Mouse (Mus musculus) intestine, embryonic 14.5 days (tissue): ENCODE data around the gene Hoxd8. TPM values are rescaled to one million over a fixed set of nuclear protein-coding genes. Genes with fewer than 3 reads are reported as not detected.

Experiments
- ATAC-seq: fragments of 200-750 bp; cut with Nextera tagmentation; replicated peaks from 2 replicates; pipeline ENCODE4 v1.8.0; 2017; ENCODE audit warnings: low read depth, moderate number of reproducible peaks, moderate TSS enrichment, moderate library complexity; ENCODE audit not compliant: low FRiP score, low TSS enrichment
- DNase-seq: peaks from one replicate; pipeline ENCODE4 v3.0.0-alpha.2; 2018; ENCODE audit warnings: low spot score
- H3K27ac ChIP-seq: fragments of 300-500 bp; sonication (generic); 2 replicates; pipeline ENCODE4 v1.5.1; 2014; ENCODE audit warnings: low read depth, mild to moderate bottlenecking, control low read depth
- H3K27me3 ChIP-seq: fragments of 300-500 bp; sonication (generic); replicated peaks from 2 replicates; pipeline ENCODE4 v1.6.1; 2014; ENCODE audit warnings: low read length, control low read depth; ENCODE audit not compliant: control insufficient read depth, insufficient read depth
- H3K36me3 ChIP-seq: fragments of 300-500 bp; sonication (generic); 2 replicates; pipeline ENCODE4 v1.6.1; 2014; ENCODE audit warnings: low read length, control low read depth; ENCODE audit not compliant: control insufficient read depth, insufficient read depth
- H3K4me1 ChIP-seq: fragments of 300-500 bp; sonication (generic); replicated peaks from 2 replicates; pipeline ENCODE4 v1.6.1; 2014; ENCODE audit warnings: low read length, control low read depth, mixed read lengths; ENCODE audit not compliant: control insufficient read depth, insufficient read depth
- H3K4me2 ChIP-seq: fragments of 300-500 bp; sonication (generic); 2 replicates; pipeline ENCODE4 v1.6.1; 2014; ENCODE audit warnings: low read length
- H3K4me3 ChIP-seq: fragments of 300-500 bp; sonication (generic); 2 replicates; pipeline ENCODE4 v1.5.1; 2014; ENCODE audit warnings: low read depth, low read length, control low read depth, mixed read lengths
- H3K9ac ChIP-seq: fragments of 300-500 bp; sonication (generic); 2 replicates; pipeline ENCODE4 v1.6.1; 2014; ENCODE audit warnings: mild to moderate bottlenecking, low read length
- H3K9me3 ChIP-seq: fragments of 300-500 bp; sonication (generic); 2 replicates; pipeline ENCODE4 v1.6.1; 2016; ENCODE audit warnings: low read length, control low read depth; ENCODE audit not compliant: control insufficient read depth
- WGBS: fragments of 180-500 bp; shearing (Covaris S2); extraction: QIAGEN DNeasy Blood & Tissue Kit; methylation state at CpG from one replicate; pipeline ENCODE4 v1.1.7; 2014; 5-methylcytosine and 5-hydroxymethylcytosine counted together
- polyA plus RNA-seq: library from polyadenylated mRNA; unstranded; fragments of >200 nt; fragmentation: Nextera tagmentation; extraction: Ambion mirVana; gene quantifications from 2 replicates; pipeline ENCODE4 v1.2.1, GENCODE M21; 2014

Gene Hoxd8
- polyA plus RNA-seq, 1 experiment from 2014 or later = 6.1 TPM

DNA sequence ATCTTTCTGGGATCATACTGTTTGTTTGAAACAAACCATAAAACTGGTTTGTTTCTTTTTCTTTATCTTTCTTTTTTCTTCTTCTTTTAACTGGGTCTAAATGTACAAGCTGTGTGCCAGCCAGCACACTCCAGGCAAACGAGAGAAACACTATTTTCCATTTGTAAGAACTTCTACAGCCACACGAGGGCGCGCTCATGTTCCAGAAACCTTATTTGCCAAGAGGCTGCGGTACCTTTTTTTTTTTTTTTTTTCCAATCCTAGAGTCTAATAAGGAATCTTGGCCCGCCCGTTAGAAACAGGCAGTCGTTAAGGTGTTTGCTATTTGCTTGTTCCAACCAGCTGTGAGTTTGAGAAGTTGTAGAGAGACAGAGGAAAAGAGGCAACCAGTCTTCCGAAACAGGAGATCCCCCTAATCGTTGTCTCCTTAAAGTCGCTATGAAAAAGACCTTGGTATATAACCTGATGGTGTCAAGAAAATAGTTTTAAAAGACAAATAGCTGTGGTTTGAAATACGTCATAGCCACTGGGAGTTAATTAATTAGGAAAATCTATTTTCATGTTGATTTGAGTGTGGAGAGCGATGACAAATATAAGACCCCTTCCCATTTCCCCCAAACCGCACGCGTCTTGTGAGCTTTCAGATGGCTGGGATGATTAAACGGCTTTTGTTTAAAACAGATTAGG is 18.0 kb upstream of the Hoxd8 start:
- Histone ChIP-seq H3K4me1 (no peaks in the 10 kb centered on the region; the same call in 1 of the 2 replicates), H3K4me2 (peak overlapping the region; percentile 24; the same call in 1 of the 2 replicates), H3K36me3 (no peaks in the 10 kb centered on the region), H3K4me3 (peak overlapping the region; percentile 17; the same call in 1 of the 2 replicates), H3K27ac (0 out of 2 replicates have a peak overlapping the region, but pooled peaks have one; percentile 18), H3K9ac (peak overlapping the region; percentile 3), H3K27me3 (peaks cover 100% of the 10 kb centered on the region), H3K9me3 (no peaks in the 10 kb centered on the region)
- WGBS = 5% methylated on average over 17 of the region's 17 CpGs
- ATAC-seq (no peak), DNase-seq (peak; percentile 88)

DNA sequence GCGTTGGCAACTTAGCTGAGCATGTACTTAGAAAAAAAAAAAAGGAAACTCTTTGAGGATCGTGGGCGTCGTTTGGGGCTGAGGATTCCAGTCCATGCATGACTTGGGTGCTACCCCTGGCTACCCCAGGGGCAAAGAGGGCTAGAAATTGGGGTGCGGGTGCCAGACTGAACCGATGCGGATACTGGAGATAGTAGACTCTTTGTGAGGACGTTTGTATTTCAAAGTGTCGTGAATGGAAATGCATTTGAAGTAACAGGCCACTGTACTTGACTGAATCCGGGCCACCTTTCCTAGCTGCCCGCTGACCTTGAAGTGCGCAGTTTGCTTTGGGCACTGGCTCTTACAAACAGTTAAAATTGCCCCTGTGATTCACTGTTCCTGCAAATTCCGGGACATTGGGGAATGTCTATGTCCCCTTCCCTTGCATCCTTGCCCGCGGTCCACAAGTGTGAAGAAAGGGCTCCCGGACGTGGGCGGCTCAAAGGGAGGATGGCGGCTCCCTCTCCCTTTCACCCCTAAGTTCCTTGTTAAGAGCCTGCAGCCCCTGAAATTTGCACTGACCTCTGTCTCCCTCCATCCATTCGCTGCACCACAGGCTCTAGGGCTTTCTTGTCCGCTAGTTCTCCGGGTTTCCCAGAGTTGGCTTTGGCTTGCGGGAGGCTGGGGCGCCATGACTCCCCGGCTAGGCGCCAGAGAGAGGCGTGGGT is 17.3 kb upstream of the Hoxd8 start:
- 2% methylated on average over 27 of the region's 27 CpGs for WGBS
- H3K4me3 ChIP-seq = peak overlapping the region; percentile 17
- peaks cover 100% of the 10 kb centered on the region for H3K27me3 ChIP-seq
- no peaks in the 10 kb centered on the region for H3K9me3 ChIP-seq
- peak overlapping the region; percentile 24 for H3K4me2 ChIP-seq
- ATAC-seq (no peak), DNase-seq (peak; percentile 72)
- H3K4me1 ChIP-seq = no peaks in the 10 kb centered on the region; the same call in 1 of the 2 replicates
- no peaks in the 10 kb centered on the region for H3K36me3 ChIP-seq
- peak overlapping the region; percentile 3 for H3K9ac ChIP-seq
- 0 out of 2 replicates have a peak overlapping the region, but pooled peaks have one; percentile 18 for H3K27ac ChIP-seq

DNA sequence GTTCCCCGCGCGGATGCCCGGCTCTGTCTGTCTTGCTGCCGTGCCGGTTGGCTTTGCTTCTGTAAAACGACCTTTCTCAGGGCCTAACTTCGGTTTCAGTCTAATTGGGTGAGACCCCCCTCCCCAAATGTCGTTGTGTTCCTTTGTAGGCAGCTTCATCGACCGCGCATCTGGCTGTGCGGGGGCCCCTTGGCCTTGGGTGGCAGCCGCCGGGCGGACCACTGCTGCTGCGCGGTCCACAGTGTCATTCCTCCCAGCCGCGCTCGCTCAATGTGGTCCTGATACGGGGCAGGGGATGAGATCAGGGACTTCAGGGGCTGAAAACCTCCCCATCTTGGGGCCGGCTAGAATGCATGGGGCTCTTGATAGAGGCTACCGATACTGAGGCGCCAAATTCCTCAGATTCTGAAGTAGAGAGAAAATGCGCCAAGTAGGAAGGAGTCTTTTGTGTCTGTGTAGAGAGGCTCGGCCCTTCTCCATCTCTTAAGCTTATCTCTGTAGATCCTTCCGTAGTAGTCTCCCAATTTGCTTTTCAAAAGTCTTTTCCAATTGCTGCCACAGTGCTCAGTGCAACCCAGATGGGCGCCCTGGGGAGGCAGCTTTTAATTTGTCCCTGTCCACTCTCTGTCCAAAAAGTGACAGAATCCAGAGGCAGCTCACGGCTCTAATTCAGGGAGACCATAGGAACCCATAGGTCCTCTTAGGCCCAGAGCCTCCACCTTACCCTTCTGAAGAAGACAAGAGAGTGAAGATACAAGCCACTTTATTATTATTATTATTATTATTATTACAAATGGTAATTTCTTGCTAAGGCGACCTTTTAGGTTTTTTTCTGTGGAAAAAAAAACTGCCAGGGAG is 16.5 kb upstream of the Hoxd8 start:
- H3K4me3 ChIP-seq = peak overlapping the region; percentile 17
- ATAC-seq (no peak), DNase-seq (peak; percentile 73)
- peak overlapping the region; percentile 3 for H3K9ac ChIP-seq
- no peaks in the 10 kb centered on the region for H3K4me1 ChIP-seq
- no peaks in the 10 kb centered on the region for H3K36me3 ChIP-seq
- no peaks in the 10 kb centered on the region for H3K9me3 ChIP-seq
- H3K27me3 ChIP-seq = peaks cover 100% of the 10 kb centered on the region
- 2% methylated on average over 31 of the region's 31 CpGs for WGBS
- 0 out of 2 replicates have a peak overlapping the region, but pooled peaks have one; percentile 34 for H3K27ac ChIP-seq
- peak overlapping the region; percentile 24 for H3K4me2 ChIP-seq

DNA sequence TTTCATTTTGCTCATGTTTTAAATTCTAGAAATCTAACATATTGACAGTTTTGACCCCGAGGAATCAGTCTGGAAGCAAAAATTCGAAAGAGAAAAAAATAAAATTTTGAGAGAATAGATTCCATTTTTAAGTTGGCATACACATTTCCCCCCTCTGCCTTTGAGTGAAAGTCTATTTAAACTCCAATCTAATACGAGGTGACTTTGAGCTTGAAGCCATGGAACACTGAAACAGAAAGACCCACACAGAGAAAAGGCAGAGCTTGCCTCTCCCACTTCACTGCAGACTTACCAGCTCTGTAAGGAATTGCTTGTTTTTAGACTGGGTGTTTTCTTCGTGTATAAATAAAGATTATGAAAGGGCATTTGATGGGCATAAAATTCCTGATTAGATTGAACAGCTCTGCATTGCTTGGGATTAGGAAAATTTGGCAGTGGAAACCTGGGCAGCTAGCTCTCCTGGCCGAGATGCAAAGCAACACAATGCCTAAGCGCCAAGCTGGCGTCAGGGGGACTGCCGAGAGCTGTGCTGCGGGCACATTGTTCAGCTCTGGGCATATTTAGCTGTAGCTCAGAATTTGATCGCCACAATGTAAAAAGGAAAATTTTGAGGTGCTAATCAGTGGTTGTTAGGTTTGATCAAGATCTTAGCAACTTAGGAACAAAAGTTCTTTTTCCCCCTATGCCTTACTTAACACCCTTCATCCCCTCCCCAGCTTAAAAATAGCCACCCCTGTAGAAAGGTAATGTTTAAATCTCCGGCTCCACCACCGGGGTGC is 15.4 kb upstream of the Hoxd8 start:
- peak overlapping the region; percentile 29 for H3K4me2 ChIP-seq
- H3K9me3 ChIP-seq = no peaks in the 10 kb centered on the region
- H3K27ac ChIP-seq = peak overlapping the region; percentile 4; the same call in 1 of the 2 replicates
- ATAC-seq (no peak), DNase-seq (peak; percentile 71)
- 8% methylated on average over 12 of the region's 12 CpGs for WGBS
- H3K27me3 ChIP-seq = peaks cover 100% of the 10 kb centered on the region
- peak overlapping the region; percentile 42; the same call in 1 of the 2 replicates for H3K9ac ChIP-seq
- H3K36me3 ChIP-seq = no peaks in the 10 kb centered on the region
- no peaks in the 10 kb centered on the region for H3K4me1 ChIP-seq
- H3K4me3 ChIP-seq = no peak overlapping the region

DNA sequence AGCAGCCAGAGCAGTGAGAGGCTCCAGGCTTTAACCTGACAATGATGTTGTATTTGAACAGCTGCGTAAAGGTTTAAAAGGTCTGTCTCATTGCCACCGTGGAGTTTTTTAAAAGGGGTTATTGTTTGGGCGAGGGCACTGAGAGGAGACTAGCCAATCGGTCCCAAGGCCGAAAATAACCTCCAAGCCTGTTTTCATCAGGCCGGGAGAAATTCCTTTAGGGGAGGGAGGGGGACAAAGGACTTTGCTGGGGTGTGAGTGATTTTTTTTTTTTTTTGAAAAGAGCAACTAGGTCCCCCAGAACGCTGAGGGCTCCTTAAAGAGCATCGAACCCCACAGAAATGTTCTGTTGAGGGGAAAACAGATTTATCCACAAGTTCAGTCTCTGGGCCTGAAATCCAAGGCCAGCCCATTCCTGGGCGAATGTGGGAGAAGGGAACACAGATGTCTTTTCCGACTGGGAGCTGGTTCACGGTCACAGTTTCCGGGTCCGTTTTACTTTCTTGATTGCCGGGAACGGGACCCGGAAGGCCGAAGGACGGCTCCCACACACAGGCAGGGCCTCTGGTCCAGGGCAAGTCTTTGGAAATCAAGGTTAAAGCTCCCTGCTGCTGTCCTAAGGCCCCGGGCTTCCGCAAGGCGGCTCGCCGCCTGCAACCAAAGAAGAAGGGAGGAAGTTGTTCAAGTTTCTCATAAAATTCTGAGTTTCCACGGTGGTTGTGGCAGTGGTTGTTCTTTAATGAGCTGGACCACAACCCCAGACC is 14.7 kb upstream of the Hoxd8 start:
- no peaks in the 10 kb centered on the region for H3K36me3 ChIP-seq
- H3K9ac ChIP-seq = peak overlapping the region; percentile 42
- no peaks in the 10 kb centered on the region for H3K9me3 ChIP-seq
- peak; percentile 80 for DNase-seq
- no peak for ATAC-seq
- WGBS = 3% methylated on average over 24 of the region's 24 CpGs
- peak overlapping the region; percentile 29 for H3K4me2 ChIP-seq
- peaks cover 100% of the 10 kb centered on the region for H3K27me3 ChIP-seq
- no peaks in the 10 kb centered on the region for H3K4me1 ChIP-seq
- peak overlapping the region; percentile 13 for H3K4me3 ChIP-seq
- peak overlapping the region; percentile 59 for H3K27ac ChIP-seq

DNA sequence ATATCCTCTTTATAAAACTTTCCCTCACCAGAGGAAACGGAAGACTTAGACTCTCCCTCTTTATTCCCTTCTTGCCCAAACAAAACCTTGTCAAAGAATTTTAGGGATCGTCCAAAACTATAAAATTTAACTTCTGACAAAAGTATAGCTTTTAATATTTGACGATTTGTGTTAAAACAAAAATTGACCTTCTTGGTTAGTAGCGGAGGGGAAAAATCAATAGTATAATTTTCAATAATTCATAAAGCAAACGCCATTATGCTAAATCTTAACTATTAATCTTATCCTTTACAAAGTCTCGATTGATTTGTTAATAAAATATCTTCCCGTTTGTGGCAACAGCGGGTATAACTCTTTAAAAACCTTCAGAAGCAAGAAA is 14.1 kb upstream of the Hoxd8 start:
- no peaks in the 10 kb centered on the region for H3K36me3 ChIP-seq
- ATAC-seq (no peak), DNase-seq (no peak)
- H3K4me3 ChIP-seq = peak overlapping the region; percentile 30
- H3K4me1 ChIP-seq = no peaks in the 10 kb centered on the region
- peak overlapping the region; percentile 59 for H3K27ac ChIP-seq
- H3K9ac ChIP-seq = peak overlapping the region; percentile 42
- H3K9me3 ChIP-seq = no peaks in the 10 kb centered on the region
- WGBS = 12% methylated on average over 8 of the region's 8 CpGs
- peak overlapping the region; percentile 29 for H3K4me2 ChIP-seq
- peaks cover 100% of the 10 kb centered on the region for H3K27me3 ChIP-seq

DNA sequence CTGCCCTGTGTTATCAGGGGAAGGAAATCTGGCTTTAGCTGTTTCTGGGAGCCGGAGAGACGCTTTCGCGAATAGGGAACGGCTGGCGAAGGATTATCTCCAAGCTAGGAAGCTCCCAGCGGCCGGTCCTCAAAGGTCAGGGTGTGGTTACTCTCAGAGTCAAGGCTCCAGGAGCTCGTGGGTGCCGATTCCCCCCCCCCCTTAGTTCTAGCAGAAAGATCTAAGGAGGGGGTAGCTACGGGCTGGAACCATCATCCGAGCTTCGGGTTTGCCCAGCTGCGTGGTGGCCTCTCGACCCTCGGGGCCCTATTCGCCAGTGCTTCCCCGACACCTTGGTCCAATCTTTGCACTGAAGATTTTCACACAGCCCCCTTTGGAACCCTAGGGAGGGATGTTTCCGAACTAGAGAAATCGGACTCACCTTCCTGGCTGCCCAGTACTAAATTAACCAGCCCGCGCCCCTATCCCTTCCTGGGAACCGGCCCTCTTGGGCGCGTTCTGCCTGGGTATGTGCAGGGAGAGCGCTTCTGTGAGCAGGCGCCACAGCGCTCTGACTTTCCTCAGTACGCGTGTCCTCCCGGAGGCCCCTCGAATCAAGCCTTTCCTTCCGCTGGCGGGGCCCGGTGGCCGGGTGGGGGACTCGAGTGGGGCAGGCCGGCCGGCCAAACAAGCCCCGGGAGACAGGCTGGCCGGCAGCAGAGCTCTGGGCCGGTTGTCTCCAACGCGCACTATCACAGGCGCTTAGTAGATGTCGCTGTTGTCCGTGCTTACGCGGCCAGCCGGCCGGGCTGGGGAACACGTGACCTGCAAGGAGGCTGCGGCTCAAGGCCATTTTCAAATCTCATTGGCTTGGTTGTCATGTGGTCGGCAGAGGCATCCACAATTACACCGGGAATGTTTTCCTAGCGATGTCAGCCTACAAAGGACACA is 13.1 kb upstream of the Hoxd8 start, which contains the start of gene Hoxd10:
Hoxd10 (plus strand) TSS at position 903 of the 930 bp plus-strand sequence.
- peaks cover 100% of the 10 kb centered on the region for H3K27me3 ChIP-seq
- H3K4me1 ChIP-seq = no peaks in the 10 kb centered on the region
- H3K4me3 ChIP-seq = peak within 1 kb of the TSS; percentile 30
- peak within 1 kb of the TSS; percentile 57 for H3K27ac ChIP-seq
- DNase-seq (no peak), ATAC-seq (peak; percentile 75)
- peak within 1 kb of the TSS; percentile 53 for H3K9ac ChIP-seq
- H3K9me3 ChIP-seq = no peaks in the 10 kb centered on the region
- H3K4me2 ChIP-seq = peak within 1 kb of the TSS; percentile 41
- H3K36me3 ChIP-seq = no peaks in the 10 kb centered on the region
- WGBS = 2% methylated on average over 56 of the region's 56 CpGs
